Comparison of ENCODE assay signal across 8 mouse cellular contexts in genomic region chr1:24586370-24587140, GRCm38 (mm10). TPM values are rescaled to one million over a fixed set of nuclear protein-coding genes. Genes with fewer than 3 reads are reported as not detected.
A peak's percentile ranks its signal among the peaks of the same experiment; 100 is the strongest.
DNase-seq lines count a peak whose midpoint lies in the region; ATAC-seq lines count a peak whose summit lies in the region.

No protein-coding gene starts in this region.

- peak; percentile 82 for ATAC-seq in embryonic facial prominence, embryonic 12.5 days (ENCODE audit: insufficient number of reproducible peaks, insufficient read depth, low FRiP score, low TSS enrichment)
- peak; percentile 57; the same call in 1 of the 2 replicates for ATAC-seq in heart, embryonic 12.5 days (ENCODE audit: insufficient number of reproducible peaks, low FRiP score)

- peak overlapping the region; percentile 55 for H3K4me3 ChIP-seq in embryonic facial prominence, embryonic 12.5 days
- peak overlapping the region; percentile 58 for H3K4me3 ChIP-seq in heart, embryonic 12.5 days

- peak overlapping the region; percentile 97 for H3K4me2 ChIP-seq in embryonic facial prominence, embryonic 12.5 days (replicated peaks)
- H3K4me2 ChIP-seq in heart, embryonic 12.5 days: peak overlapping the region; percentile 95

- no peaks in the 10 kb centered on the region; the same call in 1 of the 2 replicates for H3K4me1 ChIP-seq in embryonic facial prominence, embryonic 12.5 days
- 0 out of 2 replicates have a peak, but pooled peaks cover 6% of the 10 kb centered on the region for H3K4me1 ChIP-seq in heart, embryonic 12.5 days (replicated peaks)

- peaks cover 52% of the 10 kb centered on the region for H3K27me3 ChIP-seq in embryonic facial prominence, embryonic 12.5 days
- peaks cover 44% of the 10 kb centered on the region for H3K27me3 ChIP-seq in heart, embryonic 12.5 days (replicated peaks)

- no peaks in the 10 kb centered on the region for H3K9me3 ChIP-seq in embryonic facial prominence, embryonic 12.5 days
- no peaks in the 10 kb centered on the region for H3K9me3 ChIP-seq in heart, embryonic 12.5 days (replicated peaks)

- H3K36me3 ChIP-seq in embryonic facial prominence, embryonic 12.5 days: no peaks in the 10 kb centered on the region
- H3K36me3 ChIP-seq in heart, embryonic 12.5 days: no peaks in the 10 kb centered on the region

- WGBS in embryonic facial prominence, embryonic 12.5 days: under 1% methylated on average over 72 of the region's 72 CpGs
- WGBS in heart, embryonic 12.5 days: 1% methylated on average over 72 of the region's 72 CpGs

- no peak overlapping the region for H3K27ac ChIP-seq in embryonic facial prominence, embryonic 12.5 days
- no peak overlapping the region for H3K27ac ChIP-seq in heart, embryonic 12.5 days (ENCODE audit: poor library complexity, severe bottlenecking)

- peak; percentile 23 for DNase-seq in urinary bladder, postnatal 25 days (ENCODE audit: low spot score)
- no peak for DNase-seq in urinary bladder, adult 2 months (ENCODE audit: low spot score)
- DNase-seq in layer of hippocampus, adult 9-11 months: peak; percentile 6
- DNase-seq in lung, postnatal 4 days: peak; percentile 6 to 53
- peak; percentile 76 for DNase-seq in right cerebral cortex, postnatal 4 days
- no peak for DNase-seq in thymus, postnatal 14 days

- peak overlapping the region; percentile 69 for H3K9ac ChIP-seq in embryonic facial prominence, embryonic 12.5 days
- peak overlapping the region; percentile 58 for H3K9ac ChIP-seq in heart, embryonic 12.5 days

RNA-seq across cellular contexts. Expression of gene Col19a1, which starts 0.7 kb away (rescaled TPM):
- polyA plus RNA-seq in urinary bladder, adult 2 months (2012; rRNA removed): 0.70 and 1.0 TPM in 2 replicates
- 1.1 and 1.3 TPM in 2 replicates for polyA plus RNA-seq in embryonic facial prominence, embryonic 12.5 days (2016; fragmentation: Nextera tagmentation; extraction: Ambion mirVana)
- polyA plus RNA-seq in heart, embryonic 12.5 days (2016; fragmentation: Nextera tagmentation; extraction: Ambion mirVana): 0.08 and 0.14 TPM in 2 replicates

Comparison
In these comparisons a context has a peak if more than half of its experiments do, and no peak if none do; other contexts are left out.
1. DNase-seq: peak in urinary bladder, postnatal 25 days (single experiment), layer of hippocampus, adult 9-11 months (single experiment), lung, postnatal 4 days (2 of 2) and right cerebral cortex, postnatal 4 days (single experiment); none in urinary bladder, adult 2 months (single experiment) and thymus, postnatal 14 days (single experiment).